Mouse (Mus musculus) embryonic facial prominence, embryonic 13.5 days (tissue): ENCODE measurements around the gene Lama5. TPM values are rescaled to one million over a fixed set of nuclear protein-coding genes. Genes with fewer than 3 reads are reported as not detected.
A peak's percentile ranks its signal among the peaks of the same experiment; 100 is the strongest.

Experiments
- ATAC-seq: fragments of 200-750 bp; cut with Nextera tagmentation; 2 replicates; pipeline ENCODE4 v1.8.0; 2017; ENCODE audit warnings: low read depth; ENCODE audit not compliant: insufficient number of reproducible peaks, insufficient read depth, low FRiP score, low TSS enrichment
- H3K27ac ChIP-seq: fragments of 300-500 bp; sonication (generic); 2 replicates; pipeline ENCODE4 v1.5.1; 2015; ENCODE audit warnings: moderate library complexity, mild to moderate bottlenecking, inconsistent platforms
- H3K27me3 ChIP-seq: fragments of 300-500 bp; sonication (generic); 2 replicates; pipeline ENCODE4 v1.6.1; 2015; ENCODE audit warnings: mild to moderate bottlenecking, inconsistent platforms
- H3K36me3 ChIP-seq: fragments of 300-500 bp; sonication (generic); 2 replicates; pipeline ENCODE4 v1.6.1; 2015; ENCODE audit warnings: mild to moderate bottlenecking, inconsistent platforms
- H3K4me1 ChIP-seq: fragments of 300-500 bp; sonication (generic); 2 replicates; pipeline ENCODE4 v1.6.1; 2015; ENCODE audit warnings: inconsistent platforms
- H3K4me2 ChIP-seq: fragments of 300-500 bp; sonication (generic); 2 replicates; pipeline ENCODE4 v1.6.1; 2015; ENCODE audit warnings: moderate library complexity, mild to moderate bottlenecking, inconsistent platforms
- H3K4me3 ChIP-seq: fragments of 300-500 bp; sonication (generic); 2 replicates; pipeline ENCODE4 v1.5.1; 2015; ENCODE audit warnings: mild to moderate bottlenecking, inconsistent platforms
- H3K9ac ChIP-seq: fragments of 300-500 bp; sonication (generic); 2 replicates; pipeline ENCODE4 v1.6.1; 2015; ENCODE audit warnings: mild to moderate bottlenecking, inconsistent platforms
- H3K9me3 ChIP-seq: fragments of 300-500 bp; sonication (generic); 2 replicates; pipeline ENCODE4 v1.6.1; 2016; ENCODE audit warnings: inconsistent platforms
- WGBS: fragments of 180-500 bp; shearing (Covaris S2); methylation state at CpG from one replicate; pipeline ENCODE4 v1.1.7; 2015; ENCODE audit warnings: mixed read lengths; 5-methylcytosine and 5-hydroxymethylcytosine counted together
- polyA plus RNA-seq: library from polyadenylated mRNA; unstranded; fragments of >200 nt; fragmentation: Nextera tagmentation; extraction: Ambion mirVana; gene quantifications from 2 replicates; pipeline ENCODE4 v1.2.1, GENCODE M21; 2015

Lama5 gene
- polyA plus RNA-seq, 1 experiment from 2014 or later = 25.2 TPM

DNA sequence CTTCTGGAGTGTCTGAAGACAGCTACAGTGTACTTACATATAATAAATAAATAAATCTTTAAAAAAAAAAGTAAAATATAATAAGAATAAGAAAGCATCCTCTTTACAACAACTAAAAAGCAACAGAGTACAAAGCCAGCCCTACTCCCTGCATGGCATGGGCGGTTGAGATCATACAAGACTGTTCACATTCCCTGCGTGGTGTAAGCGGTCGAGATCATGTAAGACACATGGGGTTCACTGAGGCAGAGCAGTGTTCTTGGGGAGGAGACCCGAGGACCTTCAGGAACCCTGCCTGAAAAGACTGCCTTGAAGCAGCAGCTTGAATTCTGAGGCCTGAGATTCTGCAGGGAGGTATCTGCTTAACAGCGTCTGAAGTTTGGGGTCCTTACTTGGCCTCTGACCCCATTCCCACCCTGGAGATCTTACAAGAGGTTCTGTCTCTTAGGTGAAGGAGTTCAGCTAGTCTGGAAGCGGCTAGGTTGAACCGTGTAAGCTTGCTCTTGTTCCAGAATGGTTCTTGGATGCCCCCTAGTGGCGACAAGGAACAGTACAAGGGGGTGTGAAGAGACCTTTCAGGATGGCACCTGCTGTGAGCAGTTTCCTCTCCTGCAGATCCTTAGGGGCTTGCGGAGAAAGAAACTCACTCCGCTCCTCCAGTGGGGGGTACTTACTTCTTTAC, 25.4 kb upstream of the Lama5 start:
- no peak overlapping the region for H3K4me2 ChIP-seq
- peaks cover 3% of the 10 kb centered on the region for H3K4me1 ChIP-seq
- no peak overlapping the region for H3K27ac ChIP-seq
- no peak overlapping the region for H3K4me3 ChIP-seq
- H3K27me3 ChIP-seq = no peaks in the 10 kb centered on the region
- H3K36me3 ChIP-seq = no peaks in the 10 kb centered on the region
- H3K9ac ChIP-seq = peak overlapping the region; percentile 54; the same call in 1 of the 2 replicates
- H3K9me3 ChIP-seq = no peaks in the 10 kb centered on the region
- WGBS = 30% methylated on average over 11 of the region's 11 CpGs
- ATAC-seq = peak; percentile 75

- WGBS = 55% methylated on average over 9 of the region's 9 CpGs
- no peak overlapping the region for H3K27ac ChIP-seq
- H3K4me1 ChIP-seq = no peaks in the 10 kb centered on the region
- H3K9me3 ChIP-seq = no peaks in the 10 kb centered on the region
- H3K4me3 ChIP-seq = no peak overlapping the region
- no peak overlapping the region for H3K9ac ChIP-seq
- no peaks in the 10 kb centered on the region for H3K36me3 ChIP-seq
- no peak for ATAC-seq
- H3K27me3 ChIP-seq = no peaks in the 10 kb centered on the region
- no peak overlapping the region for H3K4me2 ChIP-seq
Measured at GRCm38 (mm10) chr2:180248947-180249660, 23.4 kb upstream of the Lama5 start.

- Histone ChIP-seq H3K4me2 (no peak overlapping the region), H3K27ac (no peak overlapping the region), H3K4me3 (no peak overlapping the region), H3K9me3 (no peaks in the 10 kb centered on the region), H3K4me1 (no peaks in the 10 kb centered on the region), H3K27me3 (no peaks in the 10 kb centered on the region), H3K36me3 (no peaks in the 10 kb centered on the region), H3K9ac (no peak overlapping the region)
- 85% methylated on average over 5 of the region's 5 CpGs for WGBS
- no peak for ATAC-seq
Measured at GRCm38 (mm10) chr2:180247916-180248315, 22.3 kb upstream of the Lama5 start.

DNA sequence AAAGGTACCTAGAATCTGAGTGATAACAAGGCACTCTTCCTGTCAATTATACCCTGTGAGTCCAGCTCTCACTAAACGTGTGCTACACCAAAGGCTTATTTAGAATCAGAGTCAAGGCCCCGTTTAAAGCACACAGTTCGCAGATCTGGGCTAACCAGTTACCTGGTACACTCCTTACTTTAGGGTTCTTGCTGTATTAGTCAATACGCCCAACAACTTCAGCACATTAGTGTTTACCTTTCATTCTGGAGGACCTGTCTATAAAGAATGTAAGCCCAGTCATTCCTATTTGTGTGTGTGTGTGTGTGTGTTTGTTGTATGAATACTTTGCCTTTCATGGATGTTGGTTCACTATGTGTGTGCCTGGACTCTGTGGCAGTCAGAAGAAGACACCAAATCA, 17.4 kb upstream of the Lama5 start:
- Histone ChIP-seq H3K9me3 (0 out of 2 replicates have a peak, but pooled peaks cover 5% of the 10 kb centered on the region), H3K4me2 (no peak overlapping the region), H3K9ac (no peak overlapping the region), H3K27ac (no peak overlapping the region), H3K27me3 (no peaks in the 10 kb centered on the region), H3K36me3 (no peaks in the 10 kb centered on the region), H3K4me3 (no peak overlapping the region), H3K4me1 (no peaks in the 10 kb centered on the region)
- no peak for ATAC-seq
- 88% methylated on average over 4 of the region's 4 CpGs for WGBS

DNA sequence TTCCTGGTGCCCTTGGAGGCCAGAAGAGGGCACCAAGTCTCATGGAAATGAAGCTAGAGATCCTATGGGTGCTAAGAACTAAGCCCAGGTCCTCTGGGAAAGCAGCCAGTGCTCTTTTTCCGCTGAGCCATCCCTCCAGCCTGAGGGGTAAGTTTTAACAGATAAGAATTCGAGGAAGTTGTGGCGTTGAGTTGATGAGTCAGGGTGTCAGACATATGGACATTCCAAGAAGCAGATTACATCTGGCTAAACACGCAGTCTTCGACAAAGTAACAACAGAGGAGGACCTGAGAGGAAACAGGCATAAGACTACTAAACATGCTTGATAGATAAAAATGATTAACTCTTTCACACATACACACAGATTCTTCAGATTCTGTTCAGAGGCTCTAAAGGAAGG, 12.9 kb upstream of the Lama5 start:
- peaks cover 24% of the 10 kb centered on the region for H3K4me1 ChIP-seq
- 74% methylated on average over 5 of the region's 5 CpGs for WGBS
- H3K27me3 ChIP-seq = no peaks in the 10 kb centered on the region
- no peaks in the 10 kb centered on the region for H3K36me3 ChIP-seq
- 0 out of 2 replicates have a peak, but pooled peaks cover 5% of the 10 kb centered on the region for H3K9me3 ChIP-seq
- no peak overlapping the region for H3K4me3 ChIP-seq
- H3K27ac ChIP-seq = no peak overlapping the region
- no peak overlapping the region for H3K9ac ChIP-seq
- no peak for ATAC-seq
- H3K4me2 ChIP-seq = no peak overlapping the region

- Histone ChIP-seq H3K4me2 (no peak overlapping the region), H3K27me3 (no peaks in the 10 kb centered on the region), H3K4me3 (no peak overlapping the region), H3K4me1 (peaks cover 24% of the 10 kb centered on the region), H3K9ac (no peak overlapping the region), H3K36me3 (no peaks in the 10 kb centered on the region), H3K27ac (no peak overlapping the region), H3K9me3 (0 out of 2 replicates have a peak, but pooled peaks cover 5% of the 10 kb centered on the region)
- WGBS = 90% methylated on average over 7 of the region's 7 CpGs
- no peak for ATAC-seq
Measured at GRCm38 (mm10) chr2:180237601-180238345, 12.1 kb upstream of the Lama5 start.

GRCm38 (mm10) chr2:180236930-180237329, 11.3 kb upstream of the Lama5 start:
- Histone ChIP-seq H3K9me3 (0 out of 2 replicates have a peak, but pooled peaks cover 5% of the 10 kb centered on the region), H3K27ac (no peak overlapping the region), H3K4me1 (peaks cover 24% of the 10 kb centered on the region), H3K27me3 (no peaks in the 10 kb centered on the region), H3K4me3 (no peak overlapping the region), H3K9ac (no peak overlapping the region), H3K36me3 (no peaks in the 10 kb centered on the region), H3K4me2 (no peak overlapping the region)
- WGBS = 85% methylated on average over 3 of the region's 3 CpGs
- no peak for ATAC-seq

GRCm38 (mm10) chr2:180236500-180236899, 10.8 kb upstream of the Lama5 start:
- peaks cover 24% of the 10 kb centered on the region for H3K4me1 ChIP-seq
- H3K27ac ChIP-seq = peak overlapping the region; percentile 82
- no peak overlapping the region for H3K4me3 ChIP-seq
- 0 out of 2 replicates have a peak, but pooled peaks cover under 1% of the 10 kb centered on the region for H3K9me3 ChIP-seq
- 46% methylated on average over 3 of the region's 3 CpGs for WGBS
- no peak overlapping the region for H3K9ac ChIP-seq
- no peak; the same call in 1 of the 2 replicates for ATAC-seq
- no peaks in the 10 kb centered on the region for H3K36me3 ChIP-seq
- H3K4me2 ChIP-seq = no peak overlapping the region
- H3K27me3 ChIP-seq = no peaks in the 10 kb centered on the region

DNA sequence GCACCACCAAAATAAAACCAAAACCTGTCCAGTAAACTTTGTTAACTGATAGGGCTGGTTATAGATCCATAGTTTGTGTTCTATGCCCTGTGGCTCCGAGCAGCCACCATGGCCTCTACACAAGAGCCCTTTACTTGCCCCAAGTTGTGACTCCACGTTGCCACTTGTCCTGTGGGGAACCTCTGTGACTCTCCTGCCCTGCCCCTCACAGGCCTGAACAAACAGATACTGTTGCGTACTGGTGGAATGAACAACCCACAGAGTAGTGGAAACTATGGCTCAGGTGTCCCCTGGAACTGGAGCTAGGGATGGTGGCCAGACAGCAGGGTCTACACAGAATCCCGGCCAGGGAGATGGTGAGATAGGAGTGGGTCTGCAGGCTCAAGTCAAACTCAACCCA, 10.1 kb upstream of the Lama5 start:
- Histone ChIP-seq H3K4me2 (no peak overlapping the region), H3K9ac (no peak overlapping the region), H3K9me3 (no peaks in the 10 kb centered on the region), H3K4me3 (no peak overlapping the region), H3K4me1 (peaks cover 24% of the 10 kb centered on the region), H3K27ac (peak overlapping the region; percentile 82), H3K27me3 (no peaks in the 10 kb centered on the region), H3K36me3 (no peaks in the 10 kb centered on the region)
- no peak for ATAC-seq
- WGBS = 75% methylated on average over 4 of the region's 4 CpGs

DNA sequence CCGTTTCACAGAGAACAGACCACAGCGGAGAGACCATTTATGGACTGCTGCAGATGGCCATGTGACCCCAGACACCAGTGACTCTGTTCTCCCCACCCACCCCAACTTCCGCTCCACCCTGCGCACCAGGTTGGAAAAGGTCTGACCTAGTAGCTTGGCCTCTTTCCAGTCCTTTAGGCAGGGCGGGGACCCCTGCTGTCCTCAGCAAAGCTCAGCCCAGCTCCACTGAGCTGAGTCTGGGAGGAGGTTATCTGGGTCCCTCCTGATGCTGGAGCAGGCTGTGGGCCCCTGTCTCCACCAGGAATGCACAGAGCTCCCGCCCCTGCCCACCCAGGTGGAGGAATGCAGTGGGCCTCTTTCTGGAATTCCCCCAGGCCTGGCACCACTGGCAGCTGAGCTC, 9.3 kb upstream of the Lama5 start:
- Histone ChIP-seq H3K9ac (no peak overlapping the region), H3K27me3 (no peaks in the 10 kb centered on the region), H3K36me3 (no peaks in the 10 kb centered on the region), H3K27ac (peak overlapping the region; percentile 82), H3K9me3 (no peaks in the 10 kb centered on the region), H3K4me1 (peaks cover 28% of the 10 kb centered on the region), H3K4me3 (no peak overlapping the region), H3K4me2 (peak overlapping the region; percentile 0; the same call in 1 of the 2 replicates)
- WGBS = 49% methylated on average over 6 of the region's 6 CpGs
- peak; percentile 60; the same call in 1 of the 2 replicates for ATAC-seq

GRCm38 (mm10) chr2:180234353-180234752, 8.7 kb upstream of the Lama5 start:
- ATAC-seq = no peak
- Histone ChIP-seq H3K36me3 (no peaks in the 10 kb centered on the region), H3K27ac (peak overlapping the region; percentile 82), H3K4me2 (no peak overlapping the region), H3K4me1 (peaks cover 28% of the 10 kb centered on the region), H3K9me3 (no peaks in the 10 kb centered on the region), H3K9ac (no peak overlapping the region), H3K27me3 (no peaks in the 10 kb centered on the region), H3K4me3 (no peak overlapping the region)
- 81% methylated on average over 8 of the region's 8 CpGs for WGBS
